Mouse (Mus musculus) hindlimb bud, embryonic 11.5 days (tissue): ENCODE measurements around the gene Ecm1.

Experiments used
- DNase-seq: peaks from one replicate; pipeline ENCODE4 v3.0.0-alpha.2; 2012; ENCODE audit warnings: low read depth, low spot score; ENCODE audit errors: extremely low spot score

Gene Ecm1

DNA sequence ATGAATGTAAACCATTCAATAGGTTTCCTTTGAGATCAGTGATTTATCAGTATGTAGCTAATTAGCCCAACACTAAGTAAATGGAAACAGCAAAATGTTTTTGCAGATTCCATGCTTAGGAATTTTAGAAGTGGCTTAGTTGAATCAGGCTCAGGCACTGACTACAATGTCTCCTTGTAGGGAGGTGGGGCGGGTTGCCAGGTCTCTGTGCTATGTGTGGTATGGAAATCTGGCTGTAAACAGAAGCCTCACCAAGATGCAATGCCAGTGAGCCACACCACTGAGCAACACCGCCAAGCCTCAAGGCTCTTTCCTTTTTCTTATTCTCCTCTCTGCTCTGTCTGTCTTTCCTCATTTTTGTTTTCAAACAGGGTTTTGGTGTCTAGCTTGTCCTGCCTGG, 10.5 kb downstream of the Ecm1 start:
- no peak for DNase-seq

DNA sequence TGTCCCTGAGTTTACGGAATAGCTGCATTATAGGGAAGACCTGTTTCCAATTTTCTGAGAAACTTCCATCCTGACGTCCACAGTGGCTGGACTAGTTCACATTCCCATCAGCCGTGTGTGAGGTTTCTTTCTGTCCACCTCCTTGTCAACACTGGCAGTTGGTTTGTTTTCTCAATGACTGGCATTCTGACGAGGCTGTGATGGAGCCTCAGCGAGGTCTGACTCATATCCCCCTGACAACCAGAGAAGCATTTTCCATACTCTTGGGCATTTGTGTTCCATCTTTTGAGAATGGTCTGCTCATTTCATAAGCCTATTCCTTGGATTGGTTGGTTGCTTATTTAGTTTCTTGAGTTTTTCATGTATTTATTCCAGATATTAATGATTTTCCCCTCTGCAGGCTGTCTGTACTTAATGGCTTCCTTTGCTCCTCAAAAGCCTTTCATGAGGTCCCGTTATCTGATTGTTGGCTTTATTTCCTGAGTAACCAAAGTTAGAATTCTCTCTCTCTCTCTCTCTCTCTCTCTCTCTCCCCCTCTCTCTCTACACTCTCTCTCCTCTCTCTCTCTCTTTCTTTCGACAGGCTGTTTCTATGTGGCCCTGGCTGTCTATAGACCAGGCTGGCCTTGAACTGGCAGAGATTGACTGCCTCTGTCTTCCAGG, 12.5 kb downstream of the Ecm1 start:
- no peak for DNase-seq

DNA sequence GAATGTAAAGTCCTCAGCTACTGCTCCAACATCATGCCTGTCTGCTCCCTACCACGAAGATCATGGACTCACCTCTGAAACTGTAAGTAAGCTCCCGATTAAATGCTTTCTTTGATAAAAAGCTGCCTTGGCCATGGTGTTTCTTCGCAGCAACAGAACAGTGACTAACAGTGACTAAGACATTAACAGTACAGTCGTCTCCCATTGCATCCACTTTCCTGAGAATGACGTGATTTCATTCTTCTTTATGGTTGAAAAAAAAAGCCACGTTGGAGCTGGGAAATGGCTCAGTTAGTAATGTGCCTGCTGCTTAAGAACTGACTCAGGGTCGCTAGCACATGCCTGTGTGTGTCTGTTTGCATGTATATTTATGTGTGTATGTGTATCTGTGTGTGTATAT, 13.5 kb downstream of the Ecm1 start:
- no peak for DNase-seq

DNA sequence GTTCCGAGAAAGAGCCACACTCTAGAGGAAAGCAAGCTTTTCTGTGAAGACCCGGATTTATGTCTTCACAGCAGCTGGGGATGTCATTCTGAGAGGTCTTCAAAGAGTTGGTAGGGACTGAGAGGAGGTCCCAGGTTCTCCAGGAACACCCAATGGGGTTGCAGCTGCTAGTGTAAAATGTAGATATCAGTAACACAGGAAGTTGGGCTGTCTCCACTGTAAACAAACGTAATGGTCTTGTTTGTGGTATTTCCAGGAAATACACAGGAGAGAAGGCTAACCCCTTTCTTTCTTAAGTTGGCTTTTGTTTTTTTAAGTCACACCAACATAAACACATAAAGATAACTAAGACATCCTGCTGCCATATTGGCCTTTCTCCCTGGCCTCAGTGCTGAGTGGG, 17.0 kb downstream of the Ecm1 start:
- no peak for DNase-seq

DNA sequence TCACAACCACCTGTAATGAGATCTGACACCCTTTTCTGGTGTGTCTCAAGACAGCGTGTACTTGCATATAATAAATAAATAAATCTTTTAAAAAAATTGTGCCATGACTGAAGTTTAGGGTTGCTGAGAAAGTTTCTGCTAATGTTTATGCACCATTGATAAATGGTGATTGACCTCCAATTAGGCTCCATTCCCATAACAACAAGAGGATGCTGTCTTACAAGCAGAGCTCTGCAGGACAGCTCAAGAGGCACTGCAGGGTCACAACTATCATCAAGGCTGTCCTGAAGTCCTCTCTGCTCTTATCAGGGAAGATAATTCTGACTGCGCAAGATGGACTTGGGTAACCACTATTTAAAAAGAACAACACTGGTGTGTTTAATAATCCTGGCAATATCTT, 21.2 kb downstream of the Ecm1 start:
- no peak for DNase-seq

DNA sequence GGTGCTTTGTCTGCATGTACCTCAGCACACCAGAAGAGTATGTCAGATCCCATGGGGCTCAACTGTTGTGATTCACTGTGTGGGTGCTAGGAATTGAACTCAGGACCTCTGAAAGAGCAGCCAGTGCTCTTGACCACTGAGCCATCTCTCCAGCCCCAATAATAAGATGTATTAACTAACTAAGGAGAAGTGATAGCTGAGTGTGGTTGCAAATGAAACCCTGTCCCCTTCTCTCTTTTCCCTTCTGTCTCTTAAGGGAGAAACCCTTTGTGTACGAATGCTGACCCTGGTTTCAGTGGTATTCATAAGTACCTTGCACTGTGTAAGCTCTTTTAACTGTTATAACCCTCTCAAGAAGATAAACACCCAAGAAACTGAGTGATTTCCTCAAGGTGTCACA, 23.3 kb downstream of the Ecm1 start:
- DNase-seq = no peak

DNA sequence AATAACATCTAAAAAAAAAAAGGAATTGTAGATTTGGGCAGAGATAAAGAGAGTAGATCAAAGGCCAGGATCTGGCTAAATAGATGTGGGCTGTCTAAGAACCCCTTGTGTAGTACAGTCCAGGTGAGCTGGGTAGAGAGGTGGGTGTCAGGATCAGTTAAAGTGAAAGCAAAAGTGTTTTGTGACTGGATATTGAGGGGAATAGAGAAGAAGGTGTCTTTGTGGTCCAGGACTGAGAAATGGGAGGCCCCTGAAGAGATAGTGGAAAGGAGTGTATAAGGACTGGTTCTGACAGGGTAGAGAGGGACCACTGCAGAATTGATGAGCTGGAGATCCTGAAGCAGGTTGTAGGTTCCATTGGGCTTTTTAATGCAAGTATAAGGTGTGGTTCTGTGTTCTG, 29.4 kb downstream of the Ecm1 start:
- no peak for DNase-seq

DNA sequence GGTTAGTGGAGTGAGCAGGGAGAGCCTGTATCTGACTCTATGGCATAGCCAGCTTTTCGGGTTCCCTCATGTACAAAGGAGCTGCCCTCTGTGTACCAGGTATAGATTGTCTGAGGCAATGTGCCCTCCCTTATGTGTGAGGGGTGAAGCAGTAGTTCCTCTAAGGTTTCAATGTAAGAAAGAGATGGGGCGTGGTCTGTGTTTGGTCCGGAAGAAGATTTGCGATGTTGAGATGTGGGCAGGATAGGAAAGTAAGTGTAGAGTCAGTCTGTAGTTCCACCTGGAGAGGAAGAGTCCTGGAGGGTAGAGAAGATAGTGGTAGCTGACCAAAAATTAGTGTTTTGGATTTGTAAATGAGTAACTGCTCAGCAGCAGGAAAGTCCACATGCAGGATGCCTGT, 30.3 kb downstream of the Ecm1 start:
- no peak for DNase-seq

DNA sequence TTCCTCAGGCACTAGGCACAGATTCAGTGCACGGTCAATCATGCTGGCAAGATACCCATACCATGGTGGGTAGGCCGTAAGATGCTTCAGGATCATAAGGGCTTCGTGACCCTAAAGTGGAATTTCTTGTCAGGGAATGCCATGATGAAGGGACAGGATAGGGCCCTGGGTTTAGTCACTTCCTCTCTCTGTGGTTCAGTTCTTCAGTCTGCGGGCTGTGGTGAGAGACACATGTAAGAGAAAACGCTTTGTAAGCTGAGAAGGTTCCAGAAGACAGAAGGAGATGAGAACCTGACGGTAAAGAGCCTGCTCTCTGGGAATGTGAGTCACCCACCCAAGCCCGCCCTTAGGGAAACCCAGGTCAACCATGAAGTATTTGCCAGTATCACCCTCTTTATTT, 31.9 kb downstream of the Ecm1 start:
- DNase-seq = no peak

DNA sequence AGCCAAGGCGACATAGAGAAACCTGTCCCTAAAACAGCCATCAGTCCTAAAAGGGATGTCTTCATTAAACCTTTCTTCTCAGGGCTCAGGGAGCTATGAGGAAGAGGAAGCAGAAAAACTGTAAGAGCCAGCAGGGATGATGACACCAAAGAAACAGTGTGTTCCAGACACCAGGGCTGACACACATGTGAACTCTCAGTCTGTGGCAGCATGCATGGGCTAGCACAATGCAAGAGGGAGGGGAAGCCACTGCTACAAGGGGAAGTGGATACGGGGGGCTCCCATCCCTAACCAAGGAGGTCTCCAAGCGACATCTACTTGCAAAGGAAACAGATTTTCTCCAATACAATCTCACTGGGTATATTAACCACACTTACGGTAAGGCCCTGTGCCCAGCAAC, 33.1 kb downstream of the Ecm1 start:
- DNase-seq = no peak

DNA sequence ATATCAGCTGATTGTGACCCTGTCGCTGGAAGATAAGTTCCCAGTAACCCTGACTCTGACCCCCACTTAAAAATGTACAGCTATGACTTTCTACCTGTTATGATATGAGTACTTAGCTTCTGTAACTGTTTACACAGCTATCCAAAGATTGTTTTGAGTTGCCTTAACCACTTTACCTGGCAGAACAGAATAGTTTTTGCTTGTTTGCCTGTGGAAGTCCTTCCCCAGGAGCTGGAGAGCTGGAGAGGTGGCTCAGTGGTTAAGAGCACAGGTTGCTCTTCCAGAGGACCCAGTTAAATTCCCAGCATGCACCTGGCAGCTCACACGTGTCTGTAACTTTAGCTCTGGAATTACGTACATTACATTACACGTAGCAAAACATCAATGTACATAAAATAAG, 34.8 kb downstream of the Ecm1 start:
- no peak for DNase-seq

DNA sequence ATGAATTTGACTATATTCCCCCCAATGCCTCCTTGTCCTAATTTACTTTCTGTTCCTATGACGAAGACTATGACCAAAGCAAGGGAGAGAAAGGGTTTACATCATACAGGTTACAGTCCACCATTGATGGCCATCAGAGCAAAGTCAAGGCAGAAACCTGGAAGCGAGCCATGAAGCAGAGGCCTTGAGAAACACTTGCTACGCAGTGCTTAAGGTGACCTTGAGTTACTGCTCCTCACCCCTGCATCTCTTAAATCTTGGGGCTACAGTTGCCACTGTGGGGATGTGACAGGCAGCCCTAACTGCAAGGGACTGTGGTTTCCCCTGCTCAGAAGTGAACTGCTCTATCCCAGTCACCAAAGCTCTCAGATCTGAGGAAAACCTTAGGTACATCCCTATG, 36.1 kb downstream of the Ecm1 start:
- no peak for DNase-seq

DNA sequence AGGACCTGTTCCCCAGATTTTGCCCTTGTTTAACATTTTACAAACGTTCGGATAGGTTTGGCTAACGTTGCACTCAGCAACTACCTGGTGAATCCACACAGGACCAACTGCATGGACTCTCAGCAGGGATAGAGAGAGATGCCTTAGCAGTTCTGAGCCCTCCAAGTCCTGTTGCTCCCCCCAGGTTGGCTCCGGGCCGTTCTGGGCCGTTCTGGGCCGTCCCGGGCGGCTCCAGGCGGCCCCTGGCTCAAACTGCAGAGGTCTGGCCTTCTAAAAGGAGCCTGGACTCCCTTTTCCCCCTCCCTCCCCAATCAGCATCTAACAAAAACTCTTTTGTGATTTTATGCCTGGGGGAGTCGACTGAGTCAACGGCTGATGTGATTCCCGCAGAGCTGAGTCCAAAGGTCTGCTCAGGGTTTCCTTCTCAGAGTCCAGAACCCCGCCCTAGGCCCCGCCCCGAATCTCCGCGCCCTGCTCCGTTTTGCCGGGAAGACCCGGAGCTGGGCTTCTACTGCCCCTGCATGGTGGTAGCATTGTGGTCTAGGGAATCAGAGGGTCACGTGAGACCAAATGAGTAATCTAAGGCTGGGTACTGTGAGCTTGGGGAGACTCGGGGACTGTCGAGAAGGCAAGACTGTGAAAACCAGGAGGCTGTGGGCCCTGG, 37.4 kb downstream of the Ecm1 start:
- DNase-seq = no peak

DNA sequence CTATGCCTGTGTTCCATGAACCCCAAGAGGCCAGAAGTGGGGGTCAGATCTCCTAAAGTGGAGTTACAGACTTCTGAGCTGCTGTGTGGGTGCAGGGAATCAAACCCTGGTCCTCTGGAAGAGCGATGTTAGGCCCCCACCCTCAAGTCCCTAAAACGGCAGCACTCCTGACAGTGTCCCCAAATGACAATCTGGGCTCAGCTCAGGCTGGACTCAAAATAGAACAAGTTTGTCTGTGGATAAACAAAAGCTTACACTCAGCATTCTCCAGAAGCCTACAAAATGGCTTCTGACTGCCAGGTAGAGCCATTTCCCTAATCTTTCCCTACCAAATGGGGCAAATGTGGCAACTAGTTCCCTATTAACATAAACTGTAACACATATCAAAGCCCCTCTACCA, 38.3 kb downstream of the Ecm1 start:
- DNase-seq = no peak

DNA sequence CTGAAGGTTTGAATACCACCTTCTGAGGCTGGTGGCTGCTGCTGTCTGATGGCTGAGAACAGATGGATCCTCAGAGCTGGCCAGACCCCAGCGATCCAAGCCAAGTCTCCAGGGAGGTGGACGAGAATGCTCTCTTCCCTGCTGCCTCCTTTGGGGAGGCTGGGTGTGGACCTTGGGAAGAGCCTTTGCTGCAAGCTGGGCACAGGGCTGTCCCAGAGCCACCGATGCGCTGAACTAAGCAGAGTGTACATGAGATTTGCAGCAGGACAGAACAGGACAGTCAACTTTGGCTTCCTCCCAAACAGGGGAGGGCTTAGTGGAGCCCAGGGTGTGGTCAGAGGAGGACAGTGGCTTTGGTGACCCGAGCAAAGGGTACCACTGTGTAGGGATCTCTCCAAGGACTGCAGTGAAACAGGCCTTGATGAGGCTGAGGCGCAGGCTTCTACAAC, 39.1 kb downstream of the Ecm1 start:
- no peak for DNase-seq

DNA sequence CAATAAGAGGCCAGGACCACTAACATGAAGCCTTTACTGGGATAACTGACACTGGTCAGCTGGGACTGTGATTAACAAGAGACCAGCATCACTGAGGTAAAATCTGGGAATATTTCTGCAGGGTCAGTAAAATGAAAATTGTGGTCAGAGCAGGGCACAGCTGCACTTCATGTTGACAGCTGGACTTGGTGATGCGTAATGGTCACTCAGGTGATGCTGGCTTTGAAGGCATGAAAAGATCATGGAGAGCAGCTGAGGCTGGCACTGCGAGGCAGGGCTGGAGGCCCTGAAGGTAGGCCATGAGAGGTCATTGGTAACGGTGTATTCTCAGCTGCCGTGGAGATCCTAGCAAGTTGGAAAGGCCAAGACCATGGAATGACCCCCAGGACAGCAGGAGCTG, 41.1 kb downstream of the Ecm1 start:
- no peak for DNase-seq

DNA sequence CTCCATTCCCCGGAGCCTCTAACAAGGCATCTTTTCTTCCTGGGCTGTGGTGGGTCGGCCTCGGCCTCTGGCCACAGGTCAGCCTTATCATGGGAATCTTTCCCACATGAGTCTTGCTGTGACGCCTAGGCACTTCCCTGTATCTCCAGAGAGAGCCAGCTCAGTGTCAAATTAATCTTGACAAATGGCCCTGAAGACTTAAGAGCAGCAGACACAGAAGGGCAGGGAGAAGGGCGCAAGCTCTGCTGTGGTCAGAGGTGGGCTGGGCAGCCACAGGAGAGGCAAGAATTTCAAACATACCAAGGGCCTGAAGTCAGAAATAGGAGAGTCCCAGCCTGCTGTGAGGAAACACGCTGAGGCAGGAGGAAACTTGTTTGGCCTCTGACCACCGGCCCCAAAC, 43.0 kb downstream of the Ecm1 start:
- DNase-seq = no peak

DNA sequence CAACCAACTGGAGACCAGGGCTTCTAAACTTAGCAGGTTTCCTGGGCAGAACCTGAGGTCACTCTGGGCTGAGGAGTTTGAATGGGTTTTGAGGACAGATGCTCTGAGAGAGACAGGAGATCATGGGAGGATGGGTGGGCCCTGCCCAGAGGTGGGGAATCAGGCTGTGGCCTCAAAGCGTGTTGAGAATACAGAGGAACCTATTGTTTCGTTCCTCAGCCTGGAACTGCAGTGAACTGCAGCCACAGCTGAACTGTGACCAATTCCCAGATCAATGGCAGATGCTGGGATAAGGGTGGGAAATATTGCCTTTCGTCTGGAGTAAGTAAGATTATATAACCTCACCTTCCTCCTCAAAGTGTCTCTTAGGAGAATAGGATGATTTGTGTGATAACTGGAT, 43.6 kb downstream of the Ecm1 start:
- DNase-seq = no peak

DNA sequence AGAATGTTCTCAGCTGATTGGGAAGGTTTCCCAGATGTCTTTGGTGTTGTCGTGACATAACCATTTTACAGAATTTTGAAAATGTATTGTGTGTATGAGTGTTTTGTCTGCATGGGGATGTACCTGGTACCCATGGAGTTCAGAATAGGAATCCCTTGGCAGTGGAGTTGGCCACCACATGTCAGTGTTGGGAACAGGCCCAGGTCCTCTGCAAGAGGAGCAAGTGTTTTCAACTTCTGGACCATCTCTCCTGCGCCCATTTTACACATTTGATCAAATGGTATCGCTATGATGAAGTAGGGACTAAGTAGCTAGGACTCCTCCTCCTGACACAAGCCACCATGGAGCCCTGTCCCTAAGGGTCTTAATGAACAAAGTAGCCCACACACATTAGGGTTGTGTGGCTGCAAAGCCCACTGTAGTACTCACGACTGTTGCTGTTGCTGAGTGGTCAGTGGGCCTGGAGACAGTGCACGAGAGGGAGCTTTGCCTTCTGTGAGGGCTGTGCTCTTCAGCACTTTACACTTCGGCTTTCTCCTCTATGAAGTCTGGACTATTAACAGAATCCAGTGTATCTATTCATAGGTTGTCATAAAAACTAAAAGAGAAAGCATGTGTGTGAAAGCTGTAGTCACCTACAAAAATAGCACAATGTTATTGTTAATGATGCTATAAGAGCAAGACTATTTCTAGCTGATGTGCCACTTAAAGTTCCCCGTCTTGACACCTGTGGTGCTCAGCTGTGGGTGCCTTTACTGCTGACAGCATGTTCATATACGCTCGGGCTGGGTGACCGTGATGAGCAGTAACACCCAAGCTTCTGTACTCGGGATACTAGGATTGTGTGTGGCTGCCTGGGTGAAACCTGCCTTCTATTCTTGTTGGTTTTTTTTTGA, 44.3 kb downstream of the Ecm1 start:
- no peak for DNase-seq

DNA sequence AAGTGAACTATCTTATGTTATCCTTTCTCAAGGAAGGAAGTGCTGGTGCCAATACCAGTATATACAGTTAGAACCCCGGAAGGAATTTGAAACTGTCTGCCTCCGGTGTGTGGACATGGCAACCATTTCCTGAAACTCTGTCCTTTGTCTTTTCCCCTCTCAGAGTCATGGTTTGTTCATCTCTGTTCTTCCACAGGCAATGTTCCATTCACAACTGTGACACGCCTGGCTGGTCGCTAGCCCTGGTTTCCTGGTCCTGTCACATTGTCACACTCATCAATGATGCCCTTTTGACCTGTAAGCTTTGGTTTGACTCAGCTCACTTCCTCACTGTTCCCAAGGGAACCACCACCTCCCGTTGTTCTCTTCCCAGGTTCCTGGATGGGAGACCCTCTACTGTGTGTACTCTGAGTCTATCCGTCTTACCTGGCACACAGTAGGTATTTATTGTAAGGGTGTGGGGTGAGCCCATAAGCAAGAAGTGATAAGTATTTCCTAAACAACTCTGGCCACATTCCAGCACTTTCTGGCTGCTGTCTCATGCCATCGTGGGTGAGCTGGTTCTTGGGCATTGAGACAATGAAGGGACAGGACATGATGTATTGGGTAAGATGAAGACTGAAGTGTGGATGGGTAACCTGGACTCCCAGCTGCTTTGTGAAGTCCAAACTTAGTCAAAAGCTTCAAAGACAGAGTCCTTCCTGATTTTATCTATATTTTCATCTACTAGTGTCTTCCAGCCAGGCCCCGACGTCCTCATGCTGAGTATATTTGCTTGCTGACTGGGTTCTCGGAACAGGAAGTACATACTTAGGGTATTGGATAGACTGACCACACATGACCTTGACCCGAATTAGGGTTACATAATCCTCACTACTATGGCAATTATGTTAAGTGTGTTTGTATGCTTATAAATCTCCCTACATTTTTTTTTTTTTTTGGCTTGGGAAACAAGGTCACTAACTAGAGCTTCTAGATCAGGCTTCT, 45.3 kb downstream of the Ecm1 start:
- no peak for DNase-seq

DNA sequence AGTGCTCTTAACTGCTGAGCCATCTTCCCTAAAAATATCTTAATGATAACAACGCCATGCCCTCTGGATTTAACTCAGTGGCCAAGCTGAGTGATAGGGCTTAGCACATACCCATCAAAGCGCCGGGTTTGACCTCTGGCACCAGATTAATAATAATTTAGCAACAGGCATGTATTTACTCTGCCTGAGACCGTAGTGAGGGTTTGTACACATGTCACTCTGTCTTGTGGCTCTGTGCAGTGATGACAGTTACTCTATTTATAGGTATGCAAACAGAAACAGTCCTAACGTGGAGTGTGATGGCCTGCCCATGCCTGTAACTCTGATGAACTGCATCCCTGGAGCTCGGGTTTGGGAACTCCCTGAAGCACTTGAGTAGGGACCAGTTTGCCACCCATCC, 46.7 kb downstream of the Ecm1 start:
- DNase-seq = no peak
